Mouse (Mus musculus) hematopoietic stem cell, adult 5-6 weeks (primary cell): ENCODE results near the gene Zfp1. TPM values are rescaled to one million over a fixed set of nuclear protein-coding genes. Genes with fewer than 3 reads are reported as not detected.

Source experiments
- ATAC-seq, 2 experiments: fragments of 125-278 bp in 1 of 2; replicated peaks in 1 of 2; 2 replicates each; pipeline ENCODE4 v1.8.0; 2016 to 2017; ENCODE audit warnings: inconsistent platforms in 2 of 2, mild to moderate bottlenecking in 2 of 2, moderate number of reproducible peaks in 2 of 2, low read depth in 1 of 2, moderate TSS enrichment in 1 of 2; ENCODE audit not compliant: low FRiP score in 2 of 2, poor library complexity in 2 of 2, severe bottlenecking in 2 of 2, insufficient read depth in 1 of 2, low TSS enrichment in 1 of 2
- total RNA-seq: library from RNA; stranded (forward); fragments of 172-1452, 232-1000 nt; gene quantifications from 2 replicates; pipeline ENCODE4 v1.2.3, GENCODE M21; 2017

Gene Zfp1
- total RNA-seq, 1 experiment from 2014 or later, result 22.6 TPM

GRCm38 (mm10) chr8:111622104-111622503 lies 21.1 kb upstream of the Zfp1 start:
- ATAC-seq, result no peak

DNA sequence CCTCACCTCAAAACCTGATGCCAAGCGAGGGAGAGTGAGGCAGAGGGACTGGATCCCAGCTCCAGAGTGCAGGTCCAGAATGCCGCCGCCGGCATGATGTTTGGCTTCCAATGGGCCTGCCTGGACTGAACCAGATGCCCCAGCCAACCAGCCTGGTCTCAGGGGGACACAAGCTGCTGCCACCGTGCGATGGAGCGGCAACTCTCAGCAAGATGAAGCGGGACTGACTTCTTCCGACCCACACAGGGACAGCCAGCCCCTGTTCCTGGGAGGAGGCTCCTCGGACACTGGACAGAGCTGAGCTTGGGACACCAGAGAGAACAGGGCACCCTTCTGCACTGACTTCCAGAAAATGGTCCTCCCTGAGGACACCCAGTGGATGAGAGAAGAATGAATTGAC lies 20.6 kb upstream of the Zfp1 start:
- no peak for ATAC-seq

- peak; percentile 20 to 43; a peak in 3 of 4 replicates for ATAC-seq
These were observed 18.9 kb upstream of the Zfp1 start for GRCm38 (mm10) chr8:111624081-111624852.

GRCm38 (mm10) chr8:111624853-111625221 lies 18.4 kb upstream of the Zfp1 start:
- ATAC-seq, result no peak

- peak; percentile 36 to 44; a peak in 2 of 4 replicates for ATAC-seq
These were observed 17.3 kb upstream of the Zfp1 start for GRCm38 (mm10) chr8:111625694-111626527.

DNA sequence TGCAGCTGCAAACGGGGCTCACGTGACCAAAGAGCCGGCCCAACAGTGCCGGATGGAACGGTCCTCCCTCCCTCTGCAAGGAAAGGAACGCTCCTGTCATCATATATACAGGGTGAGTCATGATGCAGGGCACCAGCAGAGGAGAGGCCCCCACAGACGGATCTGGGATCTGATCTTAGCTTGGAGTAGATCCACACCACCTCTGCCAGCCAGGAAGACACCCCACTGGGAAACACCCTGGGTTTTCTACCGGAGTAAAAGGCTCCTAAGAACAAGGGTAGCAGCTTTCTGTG lies 16.7 kb upstream of the Zfp1 start:
- ATAC-seq, result no peak

- no peak for ATAC-seq
These were observed 16.3 kb upstream of the Zfp1 start for GRCm38 (mm10) chr8:111626933-111627332.

DNA sequence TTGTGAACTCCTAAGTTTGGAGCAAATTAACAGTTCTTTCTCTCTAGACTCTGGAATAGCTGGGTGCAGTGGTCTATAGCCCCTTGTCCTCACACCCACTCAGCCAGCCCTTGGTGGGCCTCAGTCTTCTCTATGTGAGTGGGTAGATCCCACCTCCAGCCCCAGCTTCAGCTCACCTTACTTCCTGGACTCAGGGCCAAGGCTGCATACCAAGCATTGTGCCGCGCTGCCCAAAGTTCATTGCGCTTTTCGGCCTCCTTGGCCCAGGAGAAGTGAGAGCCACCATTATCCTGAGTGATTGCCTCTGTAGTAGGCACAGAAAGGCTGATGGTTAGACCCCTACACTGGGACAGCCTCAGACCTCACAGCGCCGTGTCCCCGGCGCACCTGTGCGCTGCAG lies 15.3 kb upstream of the Zfp1 start:
- ATAC-seq, result no peak

DNA sequence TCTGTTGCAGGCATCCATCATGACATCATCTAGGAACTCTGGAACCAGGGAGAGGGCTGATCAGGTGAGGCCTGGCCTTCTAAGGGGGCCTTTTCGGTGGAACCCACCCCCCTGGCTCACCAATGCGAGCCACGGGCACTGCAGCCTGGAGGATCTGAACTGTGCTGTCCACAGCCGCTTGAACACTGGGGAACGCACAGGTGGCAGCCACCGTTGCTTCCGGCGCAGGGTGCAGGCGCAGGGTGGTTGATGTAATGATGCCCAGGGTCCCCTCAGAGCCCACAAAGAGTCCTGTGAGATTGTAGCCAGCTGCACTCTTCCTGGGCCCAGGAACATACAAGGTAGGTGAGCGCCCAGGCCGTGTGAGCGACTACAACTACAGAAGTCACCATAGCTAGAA lies 14.8 kb upstream of the Zfp1 start:
- no peak for ATAC-seq

DNA sequence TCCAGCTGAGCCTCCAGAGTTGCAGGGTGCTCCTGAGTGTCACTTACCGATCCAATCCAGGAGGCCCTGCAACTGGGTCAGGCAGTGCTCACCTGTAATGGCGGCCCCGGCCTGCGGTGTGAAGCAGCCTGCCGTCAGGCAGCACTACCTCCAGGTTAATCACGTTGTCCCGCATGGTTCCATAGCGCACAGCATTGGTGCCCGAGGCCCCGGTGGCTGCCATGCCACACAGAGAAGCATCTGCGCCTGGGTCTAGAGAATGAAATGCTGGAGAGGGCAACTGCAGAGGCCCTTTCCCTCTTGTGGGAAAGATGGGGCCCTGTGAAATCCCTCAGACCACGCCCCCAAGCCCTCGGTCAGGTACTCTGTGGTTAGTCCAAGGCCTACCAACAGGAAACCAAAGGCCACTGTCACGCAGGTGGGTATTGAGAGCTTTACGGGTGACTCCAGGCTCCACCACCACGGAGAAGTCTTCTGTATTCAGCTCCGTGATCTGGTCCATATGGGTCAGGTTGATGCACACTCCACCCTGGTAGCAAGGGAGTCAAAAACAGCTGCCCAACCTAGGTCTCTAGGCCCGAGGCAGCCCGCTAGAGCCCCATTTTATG lies 14.2 kb upstream of the Zfp1 start:
- peak; percentile 7 to 14; a peak in 1 of 4 replicates for ATAC-seq

- ATAC-seq, result peak; percentile 52 to 60; a peak in 3 of 4 replicates
These were observed 13.1 kb upstream of the Zfp1 start, which contains the start of gene Ldhd for GRCm38 (mm10) chr8:111630105-111630521. Gene Ldhd, minus strand, starts transcription at chr8:111630374.

GRCm38 (mm10) chr8:111631589-111631988 lies 11.6 kb upstream of the Zfp1 start:
- ATAC-seq, result no peak

DNA sequence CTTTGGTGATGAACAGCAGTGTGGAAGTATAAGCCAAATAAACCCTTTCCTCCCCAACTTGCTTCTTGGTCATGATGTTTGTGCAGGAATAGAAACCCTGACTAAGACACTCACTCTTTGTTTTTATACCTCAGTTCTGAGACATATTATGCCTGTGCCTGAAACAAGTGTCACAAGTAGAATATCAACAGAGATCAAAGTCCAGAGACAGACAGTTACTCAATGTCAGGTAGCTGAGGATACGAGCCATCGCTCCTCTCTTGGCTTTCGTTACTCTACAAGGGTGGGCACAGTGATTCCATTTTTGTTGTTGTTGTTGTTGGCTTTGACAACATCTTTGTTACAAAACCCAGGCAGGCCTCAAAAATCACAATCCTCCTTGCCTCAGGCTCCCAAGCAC lies 10.2 kb upstream of the Zfp1 start:
- no peak for ATAC-seq

GRCm38 (mm10) chr8:111638086-111638485 lies 5.1 kb upstream of the Zfp1 start:
- no peak for ATAC-seq

- no peak for ATAC-seq
These were observed 2.1 kb upstream of the Zfp1 start for GRCm38 (mm10) chr8:111641064-111641463.

GRCm38 (mm10) chr8:111642496-111642895 lies 705 bp upstream of the Zfp1 start:
- ATAC-seq, result peak; percentile 4 to 12; a peak in 1 of 4 replicates

- 0 out of 4 replicates have a peak, but pooled peaks of 1 of the 2 experiments have one; percentile 12 for ATAC-seq
These were observed 300 bp upstream of the Zfp1 start for GRCm38 (mm10) chr8:111642939-111643263.
